Comparison of ENCODE assay signal across 14 mouse cellular contexts in genomic region chr7:88206223-88206827, GRCm38 (mm10).
A peak's percentile ranks its signal among the peaks of the same experiment; 100 is the strongest.
DNase-seq lines count a peak whose midpoint lies in the region; ATAC-seq lines count a peak whose summit lies in the region.
"Had no signal": no experiment of that assay in that cellular context is flagged by ENCODE, and none has a peak within 500 bp of the region (broad histone marks: within the 10 kb centered on the region; RNA-seq: fewer than 3 reads in every experiment).

No protein-coding gene starts in this region.

- no peak overlapping the region for H3K4me2 ChIP-seq in heart, embryonic 16.5 days (ENCODE audit: low read depth, low read length)
- no peak overlapping the region for H3K4me2 ChIP-seq in hindbrain, embryonic 12.5 days (replicated peaks)
- no peak overlapping the region for H3K4me2 ChIP-seq in neural tube, embryonic 15.5 days
- H3K4me2 ChIP-seq: kidney, embryonic 15.5 days had no signal

- 36% methylated on average over 2 of the region's 2 CpGs for WGBS in heart, embryonic 16.5 days
- WGBS in hindbrain, embryonic 12.5 days = 48% methylated on average over 2 of the region's 2 CpGs
- WGBS in neural tube, embryonic 15.5 days = 61% methylated on average over 2 of the region's 2 CpGs
- 64% methylated on average over 2 of the region's 2 CpGs for WGBS in limb, embryonic 10.5 days

- no peak overlapping the region for H3K4me3 ChIP-seq in heart, embryonic 16.5 days (ENCODE audit: low read length)
- H3K4me3 ChIP-seq in hindbrain, embryonic 12.5 days = no peak overlapping the region
- no peak overlapping the region for H3K4me3 ChIP-seq in neural tube, embryonic 15.5 days (replicated peaks)
- no peak overlapping the region for H3K4me3 ChIP-seq in limb, embryonic 10.5 days
- H3K4me3 ChIP-seq: erythroblast, embryonic 14.5 days; heart, embryonic 10.5 days; kidney, embryonic 15.5 days had no signal

- H3K36me3 ChIP-seq in heart, embryonic 16.5 days (ENCODE audit: control insufficient read depth, insufficient read depth) = no peaks in the 10 kb centered on the region
- no peaks in the 10 kb centered on the region for H3K36me3 ChIP-seq in hindbrain, embryonic 12.5 days
- no peaks in the 10 kb centered on the region for H3K36me3 ChIP-seq in neural tube, embryonic 15.5 days
- no peaks in the 10 kb centered on the region for H3K36me3 ChIP-seq in limb, embryonic 10.5 days
- H3K36me3 ChIP-seq: heart, embryonic 10.5 days; kidney, embryonic 15.5 days had no signal

- H3K9ac ChIP-seq in heart, embryonic 16.5 days (ENCODE audit: low read length) = no peak overlapping the region
- no peak overlapping the region for H3K9ac ChIP-seq in hindbrain, embryonic 12.5 days
- H3K9ac ChIP-seq in neural tube, embryonic 15.5 days (replicated peaks) = no peak overlapping the region
- H3K9ac ChIP-seq: kidney, embryonic 15.5 days had no signal

- H3K27me3 ChIP-seq in heart, embryonic 16.5 days (ENCODE audit: control insufficient read depth, insufficient read depth, low read length) = no peaks in the 10 kb centered on the region
- H3K27me3 ChIP-seq in hindbrain, embryonic 12.5 days = no peaks in the 10 kb centered on the region
- H3K27me3 ChIP-seq in neural tube, embryonic 15.5 days (replicated peaks) = no peaks in the 10 kb centered on the region
- H3K27me3 ChIP-seq in limb, embryonic 10.5 days (ENCODE audit: low read depth, poor library complexity, severe bottlenecking) = no peaks in the 10 kb centered on the region
- H3K27me3 ChIP-seq: kidney, embryonic 15.5 days had no signal

- no peak for DNase-seq in heart, postnatal 36 days
- peak; percentile 56 to 72 for DNase-seq in CD8-positive naive resting alpha-beta T cell, adult 2 months (ENCODE audit: low read depth in 2 of 2, low spot score in 2 of 2)
- no peak for DNase-seq in left cerebral cortex, postnatal 10 days (ENCODE audit: extremely low spot score in 1 of 2, low spot score in 2 of 2)
- no peak for DNase-seq in cerebellum, postnatal 10 days
- DNase-seq in limb, embryonic 10.5 days (ENCODE audit: low spot score) = no peak
- DNase-seq: cerebellum, adult 2 months; lung, adult 18-20 months had no signal

- H3K9me3 ChIP-seq in heart, embryonic 16.5 days (replicated peaks; ENCODE audit: control insufficient read depth, low read length) = no peaks in the 10 kb centered on the region; the same call in 1 of the 2 replicates
- H3K9me3 ChIP-seq in hindbrain, embryonic 12.5 days (replicated peaks) = no peaks in the 10 kb centered on the region
- H3K9me3 ChIP-seq in neural tube, embryonic 15.5 days (replicated peaks) = no peaks in the 10 kb centered on the region
- no peaks in the 10 kb centered on the region for H3K9me3 ChIP-seq in limb, embryonic 10.5 days (replicated peaks)
- H3K9me3 ChIP-seq: heart, embryonic 10.5 days had no signal

- intact Hi-C loops in heart, postnatal 36 days (cut with DNase I) = no loop called here
- intact Hi-C loops in left cerebral cortex, postnatal 10 days (cut with DNase I) = no loop called here

- H3K27ac ChIP-seq in heart, embryonic 16.5 days (ENCODE audit: low read length) = no peak overlapping the region
- no peak overlapping the region for H3K27ac ChIP-seq in hindbrain, embryonic 12.5 days
- H3K27ac ChIP-seq in neural tube, embryonic 15.5 days (replicated peaks) = peak overlapping the region; percentile 56; the same call in 1 of the 2 replicates
- H3K27ac ChIP-seq in limb, embryonic 10.5 days = no peak overlapping the region
- H3K27ac ChIP-seq: heart, embryonic 10.5 days; kidney, embryonic 15.5 days; stomach, postnatal 0 days had no signal

- no peaks in the 10 kb centered on the region; the same call in 1 of the 2 replicates for H3K4me1 ChIP-seq in heart, embryonic 16.5 days (ENCODE audit: control insufficient read depth, insufficient read depth, low read length)
- H3K4me1 ChIP-seq in hindbrain, embryonic 12.5 days = peaks cover 4% of the 10 kb centered on the region; the same call in 1 of the 2 replicates
- peaks cover 5% of the 10 kb centered on the region; the same call in 1 of the 2 replicates for H3K4me1 ChIP-seq in neural tube, embryonic 15.5 days
- H3K4me1 ChIP-seq in limb, embryonic 10.5 days = no peaks in the 10 kb centered on the region
- H3K4me1 ChIP-seq: heart, embryonic 10.5 days; kidney, embryonic 15.5 days had no signal

- peak; percentile 41; the same call in 1 of the 2 replicates for ATAC-seq in heart, embryonic 16.5 days (replicated peaks; ENCODE audit: extremely low read depth, insufficient read depth, low FRiP score)
- ATAC-seq in hindbrain, embryonic 12.5 days (ENCODE audit: low FRiP score) = peak; percentile 47
- no peak for ATAC-seq in neural tube, embryonic 15.5 days (ENCODE audit: low FRiP score)

Comparison
In these comparisons a context has a peak if more than half of its experiments do, and no peak if none do; other contexts are left out.
1. DNase-seq: peak in CD8-positive naive resting alpha-beta T cell, adult 2 months (2 of 2); none in heart, postnatal 36 days (0 of 2), left cerebral cortex, postnatal 10 days (0 of 2), cerebellum, postnatal 10 days (0 of 2) and limb, embryonic 10.5 days (single experiment).